Mouse (Mus musculus): ENCODE results near the gene Tctex1d2.

Tctex1d2 gene

DNA sequence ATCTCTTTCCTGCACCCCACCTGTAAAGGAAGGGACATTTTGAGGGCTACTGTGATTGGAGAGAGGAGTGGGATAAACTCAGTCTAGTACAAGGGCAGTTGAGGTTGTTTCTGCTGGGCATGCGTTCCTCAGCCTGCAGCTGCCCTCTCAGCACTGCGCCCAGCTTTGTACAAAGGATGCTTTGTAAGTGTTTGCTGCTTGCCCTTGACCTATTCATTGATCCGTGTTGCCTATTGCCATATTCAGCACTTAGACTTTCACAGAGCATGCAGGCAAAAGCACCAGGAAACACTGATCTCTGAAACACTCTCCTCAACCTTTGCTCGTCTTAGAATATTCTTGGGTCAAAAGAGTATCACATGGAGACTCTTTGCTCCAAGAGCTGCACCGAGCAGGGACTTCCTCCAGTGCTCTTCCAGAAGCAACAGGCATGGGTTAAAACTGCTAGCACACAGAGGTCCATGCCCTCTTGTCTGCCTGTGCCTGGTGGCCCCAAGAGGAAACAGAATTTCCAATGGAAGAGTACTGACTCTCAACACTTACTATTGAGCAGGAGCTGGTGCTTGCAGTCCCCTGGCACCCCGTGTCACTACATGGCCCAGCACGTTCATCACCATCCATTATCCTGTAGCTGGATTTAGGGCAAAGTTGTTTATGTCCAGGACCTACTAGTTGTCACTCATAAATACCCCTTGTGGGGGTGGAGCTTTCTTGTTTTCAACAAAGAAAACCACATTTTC lies 52.9 kb downstream of the Tctex1d2 start:
- DNase-seq: no peak

- no peak for DNase-seq
These were observed 57.8 kb downstream of the Tctex1d2 start for GRCm38 (mm10) chr16:32477315-32477714.
